Mouse (Mus musculus) 416B (cell line): ENCODE results near the gene Gm20388.

Experiments
- DNase-seq: peaks from one replicate; pipeline ENCODE4 v3.0.0; 2011; ENCODE audit warnings: low read depth

Gene Gm20388

GRCm38 (mm10) chr8:122670001-122670400 lies 2759.4 kb downstream of the Gm20388 start:
- no peak for DNase-seq

DNA sequence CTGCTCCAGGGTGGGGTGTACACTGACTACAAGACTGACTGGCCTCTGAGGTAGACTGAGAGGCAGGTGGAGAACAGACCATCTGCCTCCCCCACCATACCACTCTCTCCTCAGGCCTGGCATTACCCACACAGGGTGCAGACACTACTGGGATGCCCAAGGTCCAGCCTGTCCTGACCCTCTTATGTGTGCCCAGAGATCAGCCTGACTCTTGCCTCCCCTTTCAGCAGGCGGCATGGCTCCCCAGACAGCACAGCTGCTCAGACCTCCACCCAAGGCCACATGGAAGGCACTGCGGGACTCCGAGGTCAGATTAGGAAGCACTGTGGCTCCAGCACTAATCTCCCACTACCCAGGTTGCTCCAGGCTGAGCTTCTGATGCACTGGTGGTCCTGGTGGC lies 2760.1 kb downstream of the Gm20388 start:
- no peak for DNase-seq

DNA sequence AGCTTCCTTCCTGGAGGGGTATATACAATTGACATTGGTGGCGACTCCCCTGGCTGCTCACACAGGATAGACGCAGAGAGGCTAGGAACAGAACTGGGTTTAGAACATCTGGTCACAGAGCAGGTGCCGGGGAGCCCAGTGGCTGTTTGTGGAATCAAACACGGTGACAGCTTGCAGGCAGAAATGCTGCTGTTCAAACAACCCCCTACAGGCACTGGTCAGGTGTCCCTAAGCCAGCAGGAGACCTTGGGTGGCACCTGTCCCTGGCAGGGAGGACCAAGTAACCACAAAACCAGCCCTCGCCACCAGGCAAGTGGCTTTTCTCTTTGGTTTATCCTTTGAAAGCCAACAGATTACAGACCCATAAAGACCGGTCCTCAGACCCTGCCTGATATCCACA lies 2761.3 kb downstream of the Gm20388 start:
- DNase-seq: peak; percentile 61

DNA sequence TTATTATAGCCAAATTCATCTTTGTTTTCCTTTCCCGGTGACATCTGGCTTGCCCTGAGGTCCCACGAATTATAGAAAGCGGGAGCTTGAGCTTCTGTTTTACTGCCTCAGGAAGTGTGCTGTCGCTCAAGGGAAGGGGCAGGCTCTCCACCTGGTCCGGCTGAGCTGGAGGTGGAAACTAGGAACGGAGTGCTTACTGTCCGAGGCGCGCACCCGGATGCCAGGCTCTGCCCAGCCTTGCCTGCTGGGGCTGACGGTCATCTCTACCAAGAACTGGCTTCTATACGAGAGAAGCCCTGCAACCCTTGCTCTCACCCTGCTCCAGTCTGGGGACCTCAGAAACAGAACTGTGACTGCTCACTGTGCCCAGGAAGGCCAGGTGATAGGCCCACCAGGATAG lies 2763.3 kb downstream of the Gm20388 start:
- DNase-seq: no peak

- DNase-seq: no peak
Measured at GRCm38 (mm10) chr8:122674999-122675398, 2764.4 kb downstream of the Gm20388 start.

- no peak for DNase-seq
Measured at GRCm38 (mm10) chr8:122675596-122676420, 2765.2 kb downstream of the Gm20388 start.

- DNase-seq: peak; percentile 55
Measured at GRCm38 (mm10) chr8:122676621-122677480, 2766.2 kb downstream of the Gm20388 start.

GRCm38 (mm10) chr8:122677481-122678021 lies 2766.9 kb downstream of the Gm20388 start:
- no peak for DNase-seq

DNA sequence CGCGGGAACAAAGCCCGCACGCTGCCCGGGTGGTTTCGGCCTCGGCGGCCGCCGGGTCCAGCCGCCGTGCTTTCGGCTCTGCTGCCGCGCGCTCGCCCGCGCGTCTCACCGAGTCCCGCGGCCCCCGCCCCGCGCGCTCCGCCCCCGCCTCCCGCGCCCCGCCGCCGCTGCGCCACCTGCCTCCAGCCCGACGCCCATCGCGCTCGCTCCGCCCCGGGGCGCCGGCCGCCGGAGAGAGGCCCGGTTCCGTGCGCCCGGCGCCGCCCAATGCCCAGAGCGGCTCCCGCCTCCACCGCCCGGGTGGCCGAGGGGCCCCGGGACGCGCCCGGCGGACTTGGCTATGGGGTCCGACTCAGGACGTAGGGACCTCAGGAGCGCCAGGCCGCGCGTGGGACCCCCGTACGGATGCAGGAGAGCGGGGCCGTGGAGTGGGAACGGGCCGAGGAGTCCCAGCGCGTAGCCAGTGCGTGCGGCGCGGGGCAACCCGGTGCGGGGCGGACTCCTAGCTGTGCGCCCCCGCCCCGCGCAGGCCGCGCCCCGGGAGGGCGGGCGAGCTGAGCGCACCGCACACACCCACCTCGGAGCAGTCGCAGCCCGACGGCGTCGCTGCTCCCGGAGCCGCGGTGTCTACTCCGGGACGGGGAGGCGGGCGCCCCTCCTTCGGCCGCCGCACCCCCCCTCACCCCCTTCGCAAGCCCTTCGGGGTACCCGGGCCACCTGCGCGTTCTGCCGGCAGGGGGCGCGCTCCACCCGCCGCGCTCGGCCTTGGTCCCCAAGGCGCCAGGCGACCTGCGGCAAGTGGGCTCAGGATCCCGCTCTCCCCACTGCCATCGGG lies 2767.6 kb downstream of the Gm20388 start:
- DNase-seq: no peak

- no peak for DNase-seq
Measured at GRCm38 (mm10) chr8:122678896-122679210, 2768.2 kb downstream of the Gm20388 start.

DNA sequence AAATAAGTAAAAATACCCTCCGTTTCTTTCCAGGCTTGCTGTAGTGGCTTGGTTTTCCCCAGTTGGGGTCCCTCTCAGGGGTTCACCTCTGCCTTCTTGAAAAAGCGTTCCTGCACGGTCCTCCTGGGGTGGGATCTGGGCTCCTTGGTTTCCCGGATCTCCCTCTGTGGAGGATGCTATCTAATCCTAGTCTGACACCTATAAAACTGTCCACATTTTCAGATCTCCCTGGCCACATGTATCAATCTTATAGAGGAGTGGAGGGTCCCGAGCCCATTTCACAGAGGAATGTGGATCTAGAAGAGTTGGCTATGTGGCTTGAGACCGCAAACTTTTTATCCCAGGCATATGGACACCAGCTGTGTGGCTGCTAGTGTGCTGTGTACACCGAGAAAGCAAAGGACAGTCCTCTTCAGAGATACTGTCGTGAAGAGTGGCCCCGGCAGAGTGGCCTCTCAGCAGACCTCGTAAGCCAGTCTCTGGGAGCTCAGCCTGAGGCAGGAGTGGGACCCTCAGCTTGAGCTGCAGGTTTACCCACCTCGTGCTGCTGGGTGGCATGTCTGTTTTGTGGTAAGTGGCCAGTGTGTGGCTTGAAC lies 2768.8 kb downstream of the Gm20388 start:
- DNase-seq: no peak

GRCm38 (mm10) chr8:122680171-122680570 lies 2769.5 kb downstream of the Gm20388 start:
- DNase-seq: no peak

- DNase-seq: no peak
Measured at GRCm38 (mm10) chr8:122682820-122683219, 2772.2 kb downstream of the Gm20388 start.

DNA sequence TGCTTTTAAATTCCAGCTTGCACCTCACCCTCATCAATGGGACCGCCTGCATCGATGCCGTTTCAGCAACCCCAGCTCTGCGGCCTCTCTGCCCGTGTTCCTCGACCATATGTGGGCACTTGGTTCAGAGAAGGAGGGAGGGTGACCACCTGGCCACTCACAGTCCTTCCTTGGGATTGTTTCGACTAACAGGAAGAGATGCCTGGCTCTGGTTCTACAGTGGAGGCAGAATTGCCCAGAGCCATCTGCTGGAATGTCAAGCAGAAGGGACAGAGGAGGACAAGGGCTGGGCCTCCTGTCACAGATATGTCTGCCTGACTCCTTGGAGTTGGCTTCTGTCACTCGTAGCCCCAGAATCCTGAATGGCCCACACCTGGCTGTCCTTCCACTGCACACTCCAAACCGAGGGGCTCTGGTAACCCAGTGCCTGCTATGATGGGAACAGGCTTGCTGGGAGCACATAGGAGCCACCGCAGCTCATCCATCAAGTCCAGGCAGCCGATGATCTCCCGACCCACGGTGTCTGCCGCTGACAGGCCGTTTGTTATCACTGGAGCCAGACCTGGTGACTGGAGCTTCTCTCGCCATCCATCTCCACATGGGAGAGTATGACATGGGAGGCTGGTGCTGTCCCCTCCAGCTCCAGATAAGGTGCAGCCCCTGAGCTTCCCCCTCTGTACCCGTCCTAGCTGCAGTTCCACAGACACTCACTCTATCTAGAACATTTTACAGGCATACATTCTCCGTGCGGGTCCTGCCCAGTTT lies 2774.6 kb downstream of the Gm20388 start:
- DNase-seq: no peak

DNA sequence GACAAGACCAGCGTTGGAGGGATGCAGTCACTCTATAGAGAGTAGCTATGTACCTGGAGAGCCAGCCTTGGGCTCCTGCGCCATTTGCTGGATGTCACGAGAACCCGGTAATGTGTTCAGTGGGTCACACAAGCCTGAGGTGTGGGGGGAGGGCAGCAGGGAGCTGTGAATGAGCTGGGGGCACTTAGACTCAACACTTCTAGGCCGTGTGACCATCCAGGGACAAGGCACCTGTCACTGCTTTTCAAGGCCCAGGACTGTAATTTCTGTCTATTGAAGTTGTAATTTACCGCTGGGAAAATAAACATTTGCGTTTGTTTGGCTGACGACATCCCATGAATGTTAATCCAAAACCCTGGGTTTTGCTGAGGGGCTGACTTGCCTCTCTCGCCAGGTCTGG lies 2776.2 kb downstream of the Gm20388 start:
- no peak for DNase-seq

- no peak for DNase-seq
Measured at GRCm38 (mm10) chr8:122689315-122689714, 2778.7 kb downstream of the Gm20388 start.

DNA sequence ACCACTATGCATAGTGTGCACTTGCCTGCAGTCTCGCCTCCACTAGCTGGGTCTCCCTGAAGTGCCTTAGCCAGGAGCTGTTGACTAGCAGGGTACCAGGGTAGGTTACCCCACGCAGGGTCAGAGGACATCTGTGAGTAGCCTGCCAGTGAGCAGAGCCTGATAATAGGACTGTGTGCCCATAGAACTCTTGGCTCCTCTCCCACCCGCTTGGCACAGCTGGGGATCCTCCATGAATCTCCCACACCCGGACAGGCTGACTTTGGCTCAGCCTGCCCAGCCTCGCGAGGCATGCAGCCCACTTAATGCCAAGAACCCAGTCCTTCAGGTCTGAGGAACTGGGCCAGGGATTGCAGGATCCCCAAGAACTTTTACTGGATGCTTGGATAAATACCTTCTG lies 2780.4 kb downstream of the Gm20388 start:
- no peak for DNase-seq

DNA sequence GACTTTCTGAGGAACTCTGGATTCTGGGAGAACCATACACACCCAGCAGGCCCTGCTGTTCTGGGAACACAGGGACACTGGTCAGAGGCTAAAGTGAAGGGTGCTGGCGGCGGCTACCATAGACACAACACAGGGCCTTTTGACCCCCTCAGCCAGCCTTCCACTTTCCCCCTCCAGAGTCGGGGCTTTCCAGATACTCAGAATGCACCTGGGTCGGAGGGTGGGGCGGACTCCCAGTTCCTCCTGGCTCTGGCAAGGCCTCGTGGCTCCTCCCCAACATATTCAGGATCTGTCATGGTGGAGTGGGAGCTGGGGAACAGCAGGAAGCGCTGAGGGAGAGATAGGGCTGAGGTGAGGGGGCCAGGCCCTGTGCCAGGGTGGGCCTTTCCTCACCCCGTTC lies 2781.5 kb downstream of the Gm20388 start:
- DNase-seq: no peak

- no peak for DNase-seq
Measured at GRCm38 (mm10) chr8:122695438-122696042, 2784.9 kb downstream of the Gm20388 start.

DNA sequence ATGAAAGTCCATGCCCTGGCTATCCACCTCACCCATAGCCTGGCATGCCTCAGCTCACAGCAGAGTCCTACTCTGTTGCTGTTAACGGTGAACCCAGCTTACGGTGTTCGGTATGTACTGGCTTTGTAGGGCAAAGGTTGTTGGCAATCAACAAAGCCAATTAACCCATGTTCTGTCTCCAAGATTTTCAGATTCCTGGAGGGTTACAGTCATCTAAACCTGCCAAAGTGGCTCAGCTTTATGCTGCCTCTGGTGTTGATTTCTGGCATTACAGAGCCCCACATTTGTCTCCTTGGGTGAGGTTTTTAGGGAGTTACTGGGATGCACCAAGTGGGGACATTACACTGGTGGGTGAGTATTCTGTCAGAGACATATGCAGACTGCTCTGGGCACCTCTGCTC lies 2786.5 kb downstream of the Gm20388 start:
- peak; percentile 72 for DNase-seq

DNA sequence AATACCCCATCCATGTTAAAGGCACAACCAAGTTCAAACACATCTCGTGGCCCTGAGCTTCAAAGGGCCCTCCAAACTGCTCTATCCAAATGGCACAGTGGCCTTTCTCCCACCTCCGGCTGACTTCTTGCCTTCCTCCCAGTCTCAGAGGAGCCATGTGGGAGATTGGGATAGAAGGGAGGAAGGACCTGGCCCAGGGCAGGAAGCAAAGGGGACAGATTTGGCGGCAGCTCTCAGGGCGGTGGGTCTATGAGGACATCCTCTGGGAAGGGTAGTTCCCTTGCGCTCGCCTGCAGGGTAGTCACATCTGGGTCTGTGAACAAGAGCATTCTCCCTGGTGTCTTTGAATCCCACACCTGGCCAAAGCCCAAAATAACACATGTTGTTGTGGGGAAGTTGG lies 2786.9 kb downstream of the Gm20388 start:
- no peak for DNase-seq
